Mouse (Mus musculus): ENCODE measurements around the gene Calb2. TPM values are rescaled to one million over a fixed set of nuclear protein-coding genes. Genes with fewer than 3 reads are reported as not detected.

The Calb2 gene
- 97.2 and 120 TPM in 2 replicates for polyA plus RNA-seq (2014; fragmentation: Nextera tagmentation; extraction: Ambion mirVana)

GRCm38 (mm10) chr8:110168046-110168445 is at the start of gene Calb2:
Gene Calb2 (minus strand): TSS chr8:110168210.
- H3K9me3 ChIP-seq (ENCODE audit: control insufficient read depth, low read length) = no peaks in the 10 kb centered on the region
- WGBS = 1% methylated on average over 33 of the region's 33 CpGs

GRCm38 (mm10) chr8:110217681-110218131 is 49.7 kb upstream of the Calb2 start:
- WGBS = under 1% methylated on average over 43 of the region's 43 CpGs
- H3K9me3 ChIP-seq (ENCODE audit: control insufficient read depth, low read length) = no peaks in the 10 kb centered on the region
- H3K9ac ChIP-seq (replicated peaks; ENCODE audit: low read length) = peak overlapping the region; percentile 54
- DNase-seq = peak; percentile 100
- H3K27me3 ChIP-seq (ENCODE audit: control insufficient read depth, insufficient read depth, low read length) = no peaks in the 10 kb centered on the region
- H3K36me3 ChIP-seq (ENCODE audit: control insufficient read depth, insufficient read depth, low read length) = peaks cover 19% of the 10 kb centered on the region
- H3K4me3 ChIP-seq (replicated peaks; ENCODE audit: low read depth, low read length) = peak overlapping the region; percentile 53
- peak; percentile 100 for ATAC-seq (ENCODE audit: low FRiP score, low TSS enrichment)
- peak overlapping the region; percentile 77 for H3K27ac ChIP-seq (replicated peaks; ENCODE audit: low read depth, low read length)
- H3K4me2 ChIP-seq (ENCODE audit: low read length) = peak overlapping the region; percentile 69
- H3K4me1 ChIP-seq (ENCODE audit: control insufficient read depth, insufficient read depth, low read length) = peaks cover 19% of the 10 kb centered on the region

More at GRCm38 (mm10) chr8:110168046-110168445, at the start of gene Calb2:
- peak within 1 kb of the TSS; percentile 51 for H3K4me2 ChIP-seq (ENCODE audit: low read length)
- ATAC-seq (ENCODE audit: low FRiP score, low TSS enrichment) (peak; percentile 71), DNase-seq (peak; percentile 93)
- no peaks in the 10 kb centered on the region for H3K4me1 ChIP-seq (ENCODE audit: control insufficient read depth, insufficient read depth, low read length)
- H3K9ac ChIP-seq (replicated peaks; ENCODE audit: low read length) = no peak within 1 kb of the TSS
- no peaks in the 10 kb centered on the region for H3K36me3 ChIP-seq (ENCODE audit: control insufficient read depth, insufficient read depth, low read length)
- H3K27me3 ChIP-seq (ENCODE audit: control insufficient read depth, insufficient read depth, low read length) = peaks cover 9% of the 10 kb centered on the region
- H3K4me3 ChIP-seq (replicated peaks; ENCODE audit: low read depth, low read length) = peak within 1 kb of the TSS; percentile 27
- H3K27ac ChIP-seq (replicated peaks; ENCODE audit: low read depth, low read length) = no peak within 1 kb of the TSS

GRCm38 (mm10) chr8:110217198-110217597 is 49.2 kb upstream of the Calb2 start:
- Histone ChIP-seq H3K27ac (replicated peaks; ENCODE audit: low read depth, low read length) (peak overlapping the region; percentile 77), H3K9ac (replicated peaks; ENCODE audit: low read length) (no peak overlapping the region; the same call in 1 of the 2 replicates), H3K4me2 (ENCODE audit: low read length) (peak overlapping the region; percentile 69), H3K4me3 (replicated peaks; ENCODE audit: low read depth, low read length) (peak overlapping the region; percentile 53), H3K4me1 (ENCODE audit: control insufficient read depth, insufficient read depth, low read length) (peaks cover 19% of the 10 kb centered on the region), H3K9me3 (ENCODE audit: control insufficient read depth, low read length) (no peaks in the 10 kb centered on the region), H3K27me3 (ENCODE audit: control insufficient read depth, insufficient read depth, low read length) (no peaks in the 10 kb centered on the region), H3K36me3 (ENCODE audit: control insufficient read depth, insufficient read depth, low read length) (peaks cover 14% of the 10 kb centered on the region)
- WGBS = 29% methylated on average over 5 of the region's 5 CpGs
- DNase-seq = no peak
- ATAC-seq (ENCODE audit: low FRiP score, low TSS enrichment) = peak; percentile 32

- no peak for ATAC-seq (ENCODE audit: low FRiP score, low TSS enrichment)
- H3K9me3 ChIP-seq (ENCODE audit: control insufficient read depth, low read length) = no peaks in the 10 kb centered on the region
- H3K27ac ChIP-seq (replicated peaks; ENCODE audit: low read depth, low read length) = no peak overlapping the region
Measured at GRCm38 (mm10) chr8:110216253-110216652, 48.2 kb upstream of the Calb2 start.

GRCm38 (mm10) chr8:110215365-110215764 is 47.4 kb upstream of the Calb2 start, which contains the start of gene Cmtr2:
Gene Cmtr2 (plus strand): TSS chr8:110215665.
- peaks cover 19% of the 10 kb centered on the region for H3K4me1 ChIP-seq (ENCODE audit: control insufficient read depth, insufficient read depth, low read length)
- WGBS = 80% methylated on average over 7 of the region's 7 CpGs
- DNase-seq = no peak
- H3K27me3 ChIP-seq (ENCODE audit: control insufficient read depth, insufficient read depth, low read length) = no peaks in the 10 kb centered on the region
- no peak within 1 kb of the TSS for H3K4me3 ChIP-seq (replicated peaks; ENCODE audit: low read depth, low read length)
- H3K9me3 ChIP-seq (ENCODE audit: control insufficient read depth, low read length) = no peaks in the 10 kb centered on the region
- H3K4me2 ChIP-seq (ENCODE audit: low read length) = no peak within 1 kb of the TSS
- H3K36me3 ChIP-seq (ENCODE audit: control insufficient read depth, insufficient read depth, low read length) = no peaks in the 10 kb centered on the region
- no peak within 1 kb of the TSS for H3K27ac ChIP-seq (replicated peaks; ENCODE audit: low read depth, low read length)
- no peak for ATAC-seq (ENCODE audit: low FRiP score, low TSS enrichment)
- H3K9ac ChIP-seq (replicated peaks; ENCODE audit: low read length) = no peak within 1 kb of the TSS

More at GRCm38 (mm10) chr8:110216253-110216652, 48.2 kb upstream of the Calb2 start:
- Histone ChIP-seq H3K27me3 (ENCODE audit: control insufficient read depth, insufficient read depth, low read length) (no peaks in the 10 kb centered on the region), H3K36me3 (ENCODE audit: control insufficient read depth, insufficient read depth, low read length) (peaks cover 5% of the 10 kb centered on the region), H3K4me3 (replicated peaks; ENCODE audit: low read depth, low read length) (no peak overlapping the region), H3K4me1 (ENCODE audit: control insufficient read depth, insufficient read depth, low read length) (peaks cover 19% of the 10 kb centered on the region), H3K4me2 (ENCODE audit: low read length) (no peak overlapping the region), H3K9ac (replicated peaks; ENCODE audit: low read length) (no peak overlapping the region)
- WGBS = 84% methylated on average over 5 of the region's 5 CpGs
- no peak for DNase-seq

GRCm38 (mm10) chr8:110201806-110202205 is 33.8 kb upstream of the Calb2 start:
- 24% methylated on average over 11 of the region's 11 CpGs for WGBS
- Histone ChIP-seq H3K36me3 (ENCODE audit: control insufficient read depth, insufficient read depth, low read length) (no peaks in the 10 kb centered on the region), H3K9me3 (ENCODE audit: control insufficient read depth, low read length) (no peaks in the 10 kb centered on the region), H3K27ac (replicated peaks; ENCODE audit: low read depth, low read length) (no peak overlapping the region), H3K4me3 (replicated peaks; ENCODE audit: low read depth, low read length) (no peak overlapping the region), H3K4me1 (ENCODE audit: control insufficient read depth, insufficient read depth, low read length) (no peaks in the 10 kb centered on the region), H3K27me3 (ENCODE audit: control insufficient read depth, insufficient read depth, low read length) (no peaks in the 10 kb centered on the region), H3K4me2 (ENCODE audit: low read length) (no peak overlapping the region), H3K9ac (replicated peaks; ENCODE audit: low read length) (no peak overlapping the region)
- DNase-seq = peak; percentile 83
- no peak; the same call in 1 of the 2 replicates for ATAC-seq (ENCODE audit: low FRiP score, low TSS enrichment)

GRCm38 (mm10) chr8:110196678-110197077 is 28.7 kb upstream of the Calb2 start:
- ATAC-seq (ENCODE audit: low FRiP score, low TSS enrichment) (no peak), DNase-seq (peak; percentile 68)
- H3K9me3 ChIP-seq (ENCODE audit: control insufficient read depth, low read length) = no peaks in the 10 kb centered on the region
- no peak overlapping the region for H3K9ac ChIP-seq (replicated peaks; ENCODE audit: low read length)
- H3K27me3 ChIP-seq (ENCODE audit: control insufficient read depth, insufficient read depth, low read length) = no peaks in the 10 kb centered on the region
- no peak overlapping the region for H3K4me3 ChIP-seq (replicated peaks; ENCODE audit: low read depth, low read length)
- WGBS = 3% methylated on average over 5 of the region's 5 CpGs
- no peaks in the 10 kb centered on the region for H3K36me3 ChIP-seq (ENCODE audit: control insufficient read depth, insufficient read depth, low read length)
- no peaks in the 10 kb centered on the region for H3K4me1 ChIP-seq (ENCODE audit: control insufficient read depth, insufficient read depth, low read length)
- no peak overlapping the region for H3K27ac ChIP-seq (replicated peaks; ENCODE audit: low read depth, low read length)
- no peak overlapping the region for H3K4me2 ChIP-seq (ENCODE audit: low read length)

GRCm38 (mm10) chr8:110188961-110189750 is 21.1 kb upstream of the Calb2 start:
- peak overlapping the region; percentile 61 for H3K27ac ChIP-seq (replicated peaks; ENCODE audit: low read depth, low read length)
- ATAC-seq (ENCODE audit: low FRiP score, low TSS enrichment) = no peak
- DNase-seq = peak; percentile 62
- no peaks in the 10 kb centered on the region for H3K36me3 ChIP-seq (ENCODE audit: control insufficient read depth, insufficient read depth, low read length)
- H3K4me1 ChIP-seq (ENCODE audit: control insufficient read depth, insufficient read depth, low read length) = no peaks in the 10 kb centered on the region; the same call in 1 of the 2 replicates
- no peaks in the 10 kb centered on the region for H3K27me3 ChIP-seq (ENCODE audit: control insufficient read depth, insufficient read depth, low read length)
- 18% methylated on average over 8 of the region's 8 CpGs for WGBS
- no peak overlapping the region for H3K4me3 ChIP-seq (replicated peaks; ENCODE audit: low read depth, low read length)
- no peak overlapping the region for H3K4me2 ChIP-seq (ENCODE audit: low read length)
- H3K9ac ChIP-seq (replicated peaks; ENCODE audit: low read length) = no peak overlapping the region
- no peaks in the 10 kb centered on the region for H3K9me3 ChIP-seq (ENCODE audit: control insufficient read depth, low read length)

All from midbrain, embryonic 14.5 days (tissue).